Mouse (Mus musculus): ENCODE data around the gene Cd3eap.

- no peak for TF ChIP-seq CTCF (IDR thresholded peaks at IDR 0.05; ENCODE audit: borderline replicate concordance, insufficient read depth, low read depth, low read length)
- TF ChIP-seq POLR2A (IDR thresholded peaks at IDR 0.05; ENCODE audit: borderline replicate concordance, insufficient read depth, low read length): no peak
These were observed 47.3 kb downstream of the Cd3eap start for GRCm38 (mm10) chr7:19311991-19312390.
